Mouse (Mus musculus) myocyte (in vitro differentiated cells): ENCODE data around the gene Taf1c.

Source experiments
- CEBPB ChIP-seq: IDR thresholded peaks from 2 replicates; pipeline ENCODE4 v1.6.1; 2011; ENCODE audit warnings: mild to moderate bottlenecking, moderate library complexity; ENCODE audit not compliant: poor library complexity, insufficient read depth, severe bottlenecking
- E2F4 ChIP-seq: IDR thresholded peaks from one replicate; pipeline ENCODE4 v1.6.1; 2011; ENCODE audit warnings: mild to moderate bottlenecking, control low read depth, moderate library complexity; ENCODE audit not compliant: insufficient read depth
- MAX ChIP-seq: IDR thresholded peaks from one replicate; pipeline ENCODE4 v1.6.1; 2011; ENCODE audit warnings: low read depth, mild to moderate bottlenecking, control low read depth
- MYOD1 ChIP-seq, 3 experiments: IDR thresholded peaks; one replicate each; pipeline ENCODE4 v1.6.1; 2011; ENCODE audit warnings: control low read depth in 2 of 3, low read depth in 2 of 3, mild to moderate bottlenecking in 2 of 3, moderate library complexity in 1 of 3; ENCODE audit not compliant: insufficient read length in 2 of 3, control insufficient read depth in 1 of 3
- MYOG ChIP-seq, 3 experiments: IDR thresholded peaks; one replicate each; pipeline ENCODE4 v1.6.1; 2011; ENCODE audit warnings: control low read depth in 2 of 3, low read depth in 2 of 3, mild to moderate bottlenecking in 2 of 3; ENCODE audit not compliant: insufficient read length in 2 of 3, control insufficient read depth in 1 of 3, insufficient read depth in 1 of 3
- POLR2A ChIP-seq: IDR thresholded peaks from one replicate; pipeline ENCODE4 v1.6.1; 2011; ENCODE audit warnings: low read depth, mild to moderate bottlenecking, control low read depth, moderate library complexity; ENCODE audit not compliant: insufficient read length
- POLR2AphosphoS2 ChIP-seq: IDR thresholded peaks from one replicate; pipeline ENCODE4 v1.6.1; 2011; ENCODE audit warnings: low read depth, control low read depth; ENCODE audit not compliant: insufficient read length
- REST ChIP-seq: IDR thresholded peaks from one replicate; pipeline ENCODE4 v1.6.1; 2011; ENCODE audit warnings: mild to moderate bottlenecking, control low read depth, moderate library complexity; ENCODE audit not compliant: insufficient read depth, insufficient read length
- SRF ChIP-seq: IDR thresholded peaks from one replicate; pipeline ENCODE4 v1.6.1; 2011; ENCODE audit warnings: low read depth; ENCODE audit not compliant: control insufficient read depth, insufficient read length
- TCF12 ChIP-seq: IDR thresholded peaks from one replicate; pipeline ENCODE4 v1.6.1; 2011; ENCODE audit warnings: mild to moderate bottlenecking, control low read depth; ENCODE audit not compliant: poor library complexity, insufficient read depth, severe bottlenecking
- TCF3 ChIP-seq: IDR thresholded peaks from one replicate; pipeline ENCODE4 v1.6.1; 2011; ENCODE audit warnings: low read depth, control low read depth; ENCODE audit not compliant: insufficient read length
- USF1 ChIP-seq: IDR thresholded peaks from one replicate; pipeline ENCODE4 v1.6.1; 2011; ENCODE audit warnings: low read depth, mild to moderate bottlenecking, control low read depth, moderate library complexity

DNA sequence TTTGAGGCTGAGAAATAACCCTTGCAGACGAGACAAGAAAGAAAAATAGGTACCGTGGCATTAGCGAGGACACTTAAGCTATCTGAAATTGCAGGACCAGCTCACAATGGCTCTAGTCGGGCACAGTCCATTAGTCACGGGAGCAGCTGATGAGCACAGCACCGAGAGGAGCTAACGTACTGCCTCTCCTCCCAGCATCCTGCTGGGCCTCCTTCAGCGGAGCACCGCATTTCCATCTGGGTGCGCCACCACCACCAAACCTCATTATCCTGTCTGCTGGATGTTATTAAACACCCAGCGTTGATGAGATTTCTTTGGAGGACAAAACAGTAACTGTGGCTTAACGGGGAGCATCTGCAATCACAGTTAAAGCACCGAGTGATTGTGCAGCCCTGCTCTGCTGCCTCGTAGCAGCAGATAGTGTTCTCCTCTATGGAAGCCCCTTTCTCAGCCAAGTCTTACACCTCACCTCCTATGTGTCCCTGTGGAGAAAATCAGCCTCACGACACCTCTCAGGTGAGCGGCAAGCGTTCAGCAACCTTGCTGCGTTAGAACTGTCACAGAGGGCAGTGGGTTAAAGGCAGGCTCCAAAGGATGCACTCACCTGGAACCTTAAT is 40.1 kb upstream of the Taf1c start:
- no peak for TF ChIP-seq POLR2A
- no peak for TF ChIP-seq MAX
- TF ChIP-seq CEBPB = no peak
- TF ChIP-seq REST = no peak
- TF ChIP-seq SRF = no peak
- TF ChIP-seq E2F4 = no peak
- TF ChIP-seq USF1 = no peak
- TF ChIP-seq POLR2AphosphoS2 = no peak
- TF ChIP-seq TCF3 = no peak
- TF ChIP-seq MYOG (IDR thresholded peaks at IDR 0.05; ENCODE audit: control insufficient read depth in 1 of 3, insufficient read depth in 1 of 3, insufficient read length in 2 of 3, low read depth in 2 of 3) = no peak
- no peak for TF ChIP-seq TCF12
- TF ChIP-seq MYOD1 (IDR thresholded peaks at IDR 0.05; ENCODE audit: control insufficient read depth in 1 of 3, insufficient read length in 2 of 3, low read depth in 2 of 3) = no peak
